Mouse (Mus musculus) cerebellum, adult 18-20 months (tissue): Measurements from ENCODE around the gene Foxl2.
A peak's percentile ranks its signal among the peaks of the same experiment; 100 is the strongest.

Experiments used
- DNase-seq, 2 experiments: peaks; one replicate each; pipeline ENCODE4 v3.0.0; 2021

Foxl2 gene

GRCm38 (mm10) chr9:98962478-98963142 lies 7.5 kb downstream of the Foxl2 start:
- no peak for DNase-seq

GRCm38 (mm10) chr9:98963661-98964060 lies 8.6 kb downstream of the Foxl2 start:
- no peak for DNase-seq

DNA sequence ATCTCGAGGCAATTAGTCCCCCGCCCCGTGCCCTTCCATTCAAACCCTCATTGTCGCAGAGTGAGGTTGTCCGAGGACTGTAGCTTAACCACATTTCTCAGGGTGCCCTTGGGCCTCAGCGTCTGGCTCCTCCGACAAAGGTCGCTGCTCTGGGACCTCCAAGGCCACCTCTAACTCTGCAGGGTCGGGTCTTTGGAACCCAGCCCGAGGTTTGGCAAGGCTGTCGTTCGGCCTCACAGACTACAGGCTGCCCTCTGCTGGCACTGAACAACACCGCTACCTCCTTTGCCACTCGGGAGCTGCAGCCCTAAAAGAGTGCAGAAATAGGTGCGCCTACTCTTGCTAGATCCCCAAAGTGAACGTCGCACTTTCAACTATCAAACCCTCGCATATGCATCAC lies 10.0 kb downstream of the Foxl2 start:
- no peak for DNase-seq

DNA sequence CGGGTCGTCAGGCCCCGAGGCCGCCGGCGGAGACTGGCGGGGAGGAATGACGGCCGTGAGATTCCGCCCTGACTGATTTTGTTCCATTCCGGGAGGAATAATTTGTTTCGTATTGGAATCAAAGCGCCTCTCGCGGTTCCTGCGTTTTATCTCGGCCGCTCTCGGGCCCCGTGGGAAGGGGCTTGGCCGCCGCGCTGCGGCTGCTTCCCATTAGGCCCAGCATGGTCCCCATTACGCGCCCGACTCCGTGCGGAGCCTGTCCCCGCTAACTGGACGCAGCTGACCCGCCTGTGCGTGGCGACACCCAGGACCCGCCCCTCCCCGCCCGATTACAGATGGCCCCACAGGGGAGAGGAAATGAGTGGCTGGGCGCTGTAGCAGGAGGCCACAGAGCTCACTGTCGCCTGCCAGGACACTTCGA lies 18.0 kb downstream of the Foxl2 start:
- DNase-seq: no peak

GRCm38 (mm10) chr9:98973561-98973960 lies 18.5 kb downstream of the Foxl2 start:
- no peak for DNase-seq

GRCm38 (mm10) chr9:98974898-98975297 lies 19.8 kb downstream of the Foxl2 start:
- no peak for DNase-seq

DNA sequence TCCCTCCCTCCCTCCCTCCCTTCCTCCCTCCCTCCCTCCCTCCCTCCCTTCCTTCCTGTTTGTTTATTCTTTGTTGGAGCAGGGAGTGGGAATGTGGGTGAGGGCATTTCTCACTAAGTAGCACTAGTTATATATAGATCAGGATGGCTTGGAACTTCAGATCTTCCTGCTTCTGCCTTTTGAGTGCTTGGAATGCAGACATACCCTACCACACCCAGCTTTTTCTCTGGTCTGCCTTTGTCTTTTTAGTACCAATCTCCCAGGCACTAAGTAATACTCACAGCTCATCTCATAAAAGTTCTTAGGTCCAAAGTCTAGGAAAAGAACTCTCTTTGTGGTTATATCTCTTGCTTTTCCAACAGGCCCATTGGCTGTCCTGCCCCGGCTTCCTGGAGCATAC lies 21.0 kb downstream of the Foxl2 start:
- no peak for DNase-seq

DNA sequence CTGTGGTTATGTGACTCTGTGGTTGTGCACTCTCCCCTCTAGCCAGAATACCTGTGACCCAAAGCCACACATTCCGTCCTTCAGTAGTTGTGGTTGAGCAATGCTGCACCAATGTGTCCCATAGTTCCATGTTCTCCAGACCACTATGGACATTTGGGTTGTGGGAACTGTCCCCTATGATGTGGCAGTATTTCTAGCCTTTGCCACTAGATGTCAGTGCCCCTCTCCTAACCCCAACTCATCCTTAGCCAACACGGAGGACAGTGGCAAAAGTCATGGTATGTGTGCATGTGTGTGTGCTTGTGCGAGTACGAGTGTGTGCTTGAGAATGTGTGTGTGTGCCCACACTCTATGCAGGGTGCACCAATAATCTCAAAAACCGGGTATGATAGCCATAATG lies 21.4 kb downstream of the Foxl2 start:
- DNase-seq: no peak

DNA sequence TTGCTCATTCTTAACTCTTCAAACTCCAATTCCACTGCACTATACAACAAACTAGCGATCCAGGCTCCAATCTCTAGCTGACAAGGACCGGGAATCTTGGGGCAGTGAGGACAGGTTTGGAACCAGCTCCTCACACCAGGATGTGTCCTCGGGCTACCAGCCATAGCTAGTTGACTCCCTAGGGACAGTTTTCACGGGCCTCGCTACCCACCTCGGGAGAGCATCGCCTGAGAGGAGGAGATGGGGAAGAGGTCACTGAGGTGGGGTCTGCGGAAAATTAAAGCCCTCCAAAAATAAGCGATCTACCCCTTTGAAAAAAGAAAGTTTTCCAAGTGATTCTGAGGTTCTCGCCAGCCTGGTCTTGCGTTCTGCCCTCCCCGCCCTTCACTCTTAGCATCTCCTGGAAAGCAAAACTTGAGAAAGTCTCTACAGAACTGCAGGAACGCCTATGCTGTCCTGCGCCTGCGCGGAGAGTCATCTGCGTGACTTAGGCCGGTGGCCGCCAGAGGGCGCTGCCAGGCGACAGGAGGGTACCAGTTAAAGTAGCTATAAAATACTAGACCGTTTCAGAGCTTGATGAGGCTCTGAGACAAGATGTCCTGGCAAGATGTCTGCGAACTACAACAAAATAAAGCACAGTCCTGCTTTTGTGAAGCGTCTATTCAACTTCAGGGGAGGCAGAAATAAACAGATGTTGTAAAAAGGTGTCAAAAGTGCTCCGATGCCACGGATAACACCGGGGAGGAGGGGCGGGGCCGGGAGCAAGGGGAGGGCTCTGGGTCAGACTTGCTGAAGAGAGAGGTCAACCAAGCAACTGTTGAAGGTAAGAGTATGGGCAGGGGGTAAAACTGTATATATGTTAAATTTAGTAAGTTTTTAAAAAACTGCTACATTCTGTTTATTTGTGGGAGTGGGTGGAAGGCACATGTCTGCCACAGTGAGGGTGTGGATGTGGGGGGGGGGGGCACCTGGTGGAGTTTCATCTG lies 24.6 kb downstream of the Foxl2 start:
- DNase-seq: peak; percentile 88 to 93

GRCm38 (mm10) chr9:98985800-98986475 lies 30.9 kb downstream of the Foxl2 start, which contains the start of gene Faim:
Gene Faim (plus strand): TSS chr9:98986373.
- DNase-seq: peak; percentile 99 to 100

DNA sequence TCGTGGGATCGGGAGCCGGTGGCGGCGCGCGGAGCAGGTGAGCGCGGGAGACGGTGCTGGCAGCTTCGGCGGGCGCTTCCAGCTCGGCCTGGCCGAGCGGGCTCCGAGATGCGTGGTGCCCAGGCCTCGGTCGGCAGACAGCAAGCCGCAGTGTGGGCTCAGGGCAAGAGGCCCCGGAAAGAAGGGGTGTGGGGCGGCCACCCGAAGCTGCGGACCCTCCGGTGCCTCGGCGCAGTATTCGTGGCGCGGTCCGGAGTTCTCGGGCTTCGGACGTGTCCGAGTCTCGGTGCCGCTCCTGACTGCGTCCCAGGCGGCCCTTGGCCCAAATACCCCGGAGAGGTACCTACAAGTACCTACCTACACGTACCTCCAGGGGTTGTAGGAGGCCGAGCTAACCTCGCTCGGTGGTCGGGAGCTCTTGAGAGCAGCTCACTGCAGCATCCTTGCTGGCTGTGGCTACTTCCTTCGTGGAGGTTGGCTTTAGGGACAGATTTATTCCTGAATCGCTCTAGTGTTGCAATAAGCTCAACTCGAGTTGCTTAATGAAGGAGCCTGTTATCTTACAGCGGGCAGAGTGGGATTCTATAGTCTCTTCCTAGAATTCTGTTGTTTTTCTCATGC lies 31.5 kb downstream of the Foxl2 start:
- no peak for DNase-seq

GRCm38 (mm10) chr9:98987131-98987530 lies 32.0 kb downstream of the Foxl2 start:
- no peak for DNase-seq

DNA sequence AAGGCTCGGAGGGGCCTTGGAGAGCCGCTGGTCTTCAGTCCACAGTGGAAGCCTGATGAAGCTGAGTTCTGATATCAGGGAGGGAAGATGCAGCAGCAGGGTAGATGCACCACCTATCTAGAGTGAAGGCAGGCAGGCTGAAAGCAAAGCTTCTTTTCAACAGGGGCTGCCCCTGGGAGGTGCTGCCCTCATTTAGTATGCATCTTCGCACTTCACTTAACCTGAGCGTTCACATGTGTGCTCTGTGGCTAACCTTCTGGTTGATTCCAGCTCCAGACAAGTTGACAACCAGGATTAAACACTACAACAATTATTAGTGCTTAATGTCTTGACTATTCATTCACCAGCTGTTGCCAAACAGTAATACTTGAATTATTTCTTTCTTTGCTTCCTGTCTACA lies 39.0 kb downstream of the Foxl2 start:
- DNase-seq: no peak

- peak; percentile 77 to 84 for DNase-seq
Observed at GRCm38 (mm10) chr9:98999881-99000339, 44.8 kb downstream of the Foxl2 start.

- DNase-seq: no peak
Observed at GRCm38 (mm10) chr9:99001326-99001725, 46.2 kb downstream of the Foxl2 start.
